Mouse (Mus musculus) lung, embryonic 14.5 days (tissue): ENCODE measurements at regions not wholly inside any gene's neighbourhood (a gene's known extent, or its start where the extent isn't known, plus 50 kb on each side); places are given as distances from the start of the nearest gene placed in this dataset.

ENCODE experiments used
- ATAC-seq: fragments of 200-750 bp; cut with Nextera tagmentation; 2 replicates; pipeline ENCODE4 v1.8.0; 2017; ENCODE audit warnings: mild to moderate bottlenecking, moderate TSS enrichment, moderate library complexity; ENCODE audit not compliant: insufficient read depth
- DNase-seq: peaks from one replicate; pipeline ENCODE4 v3.0.0-alpha.2; 2015
- H3K27ac ChIP-seq: fragments of 300-500 bp; sonication (generic); 2 replicates; pipeline ENCODE4 v1.5.1; 2014; ENCODE audit warnings: low read depth, mild to moderate bottlenecking, moderate library complexity
- H3K27me3 ChIP-seq: fragments of 300-500 bp; sonication (generic); 2 replicates; pipeline ENCODE4 v1.6.1; 2014; ENCODE audit warnings: low read length, control low read depth; ENCODE audit not compliant: insufficient read depth
- H3K36me3 ChIP-seq: fragments of 300-500 bp; sonication (generic); 2 replicates; pipeline ENCODE4 v1.6.1; 2014; ENCODE audit warnings: control low read depth; ENCODE audit not compliant: insufficient read depth
- H3K4me1 ChIP-seq: fragments of 300-500 bp; sonication (generic); 2 replicates; pipeline ENCODE4 v1.6.1; 2014; ENCODE audit warnings: antibody characterized with exemption, control low read depth; ENCODE audit not compliant: insufficient read depth
- H3K4me2 ChIP-seq: fragments of 300-500 bp; sonication (generic); 2 replicates; pipeline ENCODE4 v1.6.1; 2014; ENCODE audit warnings: mild to moderate bottlenecking
- H3K4me3 ChIP-seq: fragments of 300-500 bp; sonication (generic); 2 replicates; pipeline ENCODE4 v1.5.1; 2014; ENCODE audit warnings: low read depth, low read length
- H3K9ac ChIP-seq: fragments of 300-500 bp; sonication (generic); 2 replicates; pipeline ENCODE4 v1.6.1; 2014
- H3K9me3 ChIP-seq: fragments of 300-500 bp; sonication (generic); 2 replicates; pipeline ENCODE4 v1.6.1; 2016; ENCODE audit warnings: low read depth, low read length, control low read depth
- CTCF ChIP-seq: IDR thresholded peaks from 2 replicates; pipeline ENCODE4 v1.5.1; 2016; ENCODE audit warnings: antibody characterized with exemption, low read depth
- WGBS: fragments of 180-500 bp; shearing (Covaris S2); extraction: QIAGEN DNeasy Blood & Tissue Kit; methylation state at CpG from one replicate; pipeline ENCODE4 v1.1.7; 2014; 5-methylcytosine and 5-hydroxymethylcytosine counted together

GRCm38 (mm10) chr2:146646973-146647282 is 134.8 kb upstream of the Ralgapa2 start:
- Histone ChIP-seq H3K9me3 (no peaks in the 10 kb centered on the region), H3K4me2 (no peak overlapping the region), H3K27me3 (no peaks in the 10 kb centered on the region), H3K36me3 (no peaks in the 10 kb centered on the region), H3K4me3 (no peak overlapping the region), H3K4me1 (no peaks in the 10 kb centered on the region), H3K27ac (no peak overlapping the region), H3K9ac (no peak overlapping the region)
- no peak for TF ChIP-seq CTCF
- no peak for ATAC-seq
- WGBS: 85% methylated on average over 2 of the region's 2 CpGs
- DNase-seq: no peak

- Histone ChIP-seq H3K4me3 (no peak overlapping the region), H3K36me3 (no peaks in the 10 kb centered on the region), H3K4me2 (no peak overlapping the region), H3K9me3 (no peaks in the 10 kb centered on the region), H3K4me1 (no peaks in the 10 kb centered on the region), H3K9ac (no peak overlapping the region), H3K27me3 (no peaks in the 10 kb centered on the region), H3K27ac (no peak overlapping the region)
- DNase-seq (no peak), ATAC-seq (no peak)
- no peak for TF ChIP-seq CTCF
- WGBS: 74% methylated on average over 3 of the region's 3 CpGs
Observed at GRCm38 (mm10) chr2:146661346-146661745, 149.2 kb upstream of the Ralgapa2 start.

GRCm38 (mm10) chr2:146672761-146673160 is 160.6 kb upstream of the Ralgapa2 start:
- H3K4me2 ChIP-seq: no peak overlapping the region
- TF ChIP-seq CTCF: no peak
- H3K27me3 ChIP-seq: no peaks in the 10 kb centered on the region
- WGBS: 73% methylated on average over 2 of the region's 2 CpGs
- no peak overlapping the region for H3K4me3 ChIP-seq
- no peak overlapping the region for H3K9ac ChIP-seq
- ATAC-seq: no peak
- H3K9me3 ChIP-seq: no peaks in the 10 kb centered on the region
- H3K4me1 ChIP-seq: no peaks in the 10 kb centered on the region
- no peak for DNase-seq
- no peak overlapping the region for H3K27ac ChIP-seq
- no peaks in the 10 kb centered on the region for H3K36me3 ChIP-seq

GRCm38 (mm10) chr2:146681979-146682378 is 169.8 kb upstream of the Ralgapa2 start:
- no peak overlapping the region for H3K4me3 ChIP-seq
- H3K4me1 ChIP-seq: no peaks in the 10 kb centered on the region
- DNase-seq (no peak), ATAC-seq (no peak)
- no peaks in the 10 kb centered on the region for H3K27me3 ChIP-seq
- H3K4me2 ChIP-seq: no peak overlapping the region
- WGBS: 40% methylated on average over 3 of the region's 3 CpGs
- no peaks in the 10 kb centered on the region for H3K9me3 ChIP-seq
- H3K27ac ChIP-seq: no peak overlapping the region
- no peak overlapping the region for H3K9ac ChIP-seq
- no peaks in the 10 kb centered on the region for H3K36me3 ChIP-seq
- TF ChIP-seq CTCF: no peak

GRCm38 (mm10) chr2:146685854-146686507 is 169.7 kb upstream of the Kiz start:
- Histone ChIP-seq H3K27ac (no peak overlapping the region), H3K27me3 (no peaks in the 10 kb centered on the region), H3K4me2 (no peak overlapping the region), H3K9me3 (no peaks in the 10 kb centered on the region), H3K4me1 (no peaks in the 10 kb centered on the region), H3K36me3 (no peaks in the 10 kb centered on the region), H3K9ac (no peak overlapping the region), H3K4me3 (no peak overlapping the region)
- TF ChIP-seq CTCF: no peak
- 63% methylated on average over 5 of the region's 5 CpGs for WGBS
- ATAC-seq: no peak
- DNase-seq: no peak

- no peaks in the 10 kb centered on the region for H3K27me3 ChIP-seq
- 62% methylated on average over 7 of the region's 7 CpGs for WGBS
- no peak overlapping the region for H3K9ac ChIP-seq
- H3K9me3 ChIP-seq: no peaks in the 10 kb centered on the region
- H3K36me3 ChIP-seq: no peaks in the 10 kb centered on the region
- no peaks in the 10 kb centered on the region for H3K4me1 ChIP-seq
- no peak overlapping the region for H3K4me2 ChIP-seq
- H3K27ac ChIP-seq: no peak overlapping the region
- H3K4me3 ChIP-seq: no peak overlapping the region
- no peak for TF ChIP-seq CTCF
- ATAC-seq: no peak
- DNase-seq: no peak
Observed at GRCm38 (mm10) chr2:146688544-146688943, 167.1 kb upstream of the Kiz start.

- no peak overlapping the region for H3K4me3 ChIP-seq
- H3K9me3 ChIP-seq: no peaks in the 10 kb centered on the region
- ATAC-seq (peak; percentile 64; the same call in 1 of the 2 replicates), DNase-seq (peak; percentile 37)
- WGBS: 28% methylated on average over 2 of the region's 2 CpGs
- H3K27ac ChIP-seq: no peak overlapping the region
- no peaks in the 10 kb centered on the region for H3K36me3 ChIP-seq
- no peak for TF ChIP-seq CTCF
- no peaks in the 10 kb centered on the region for H3K4me1 ChIP-seq
- no peak overlapping the region for H3K4me2 ChIP-seq
- no peak overlapping the region for H3K9ac ChIP-seq
- no peaks in the 10 kb centered on the region for H3K27me3 ChIP-seq
Observed at GRCm38 (mm10) chr2:146693484-146693883, 162.2 kb upstream of the Kiz start.

GRCm38 (mm10) chr2:146694041-146694440 is 161.6 kb upstream of the Kiz start:
- no peaks in the 10 kb centered on the region for H3K9me3 ChIP-seq
- WGBS: 45% methylated on average over 5 of the region's 5 CpGs
- H3K27ac ChIP-seq: no peak overlapping the region
- 0 out of 2 replicates have a peak, but pooled peaks have one; percentile 2 for ATAC-seq
- no peak overlapping the region for H3K4me3 ChIP-seq
- H3K36me3 ChIP-seq: no peaks in the 10 kb centered on the region
- DNase-seq: no peak
- H3K4me1 ChIP-seq: no peaks in the 10 kb centered on the region
- no peak for TF ChIP-seq CTCF
- no peak overlapping the region for H3K9ac ChIP-seq
- no peaks in the 10 kb centered on the region for H3K27me3 ChIP-seq
- H3K4me2 ChIP-seq: no peak overlapping the region
